Mouse (Mus musculus): Measurements from ENCODE around the gene Zfp111. TPM values are rescaled to one million over a fixed set of nuclear protein-coding genes. Genes with fewer than 3 reads are reported as not detected.

The Zfp111 gene
- polyA plus RNA-seq, 1 experiment from 2014 or later = 13.8 TPM

GRCm38 (mm10) chr7:24208282-24208886 is 2.9 kb downstream of the Zfp111 start:
- Histone ChIP-seq H3K4me2 (ENCODE audit: low read depth, low read length) (peak overlapping the region; percentile 55; the same call in 1 of the 2 replicates), H3K4me3 (ENCODE audit: low read depth, low read length) (peak overlapping the region; percentile 39), H3K9me3 (replicated peaks; ENCODE audit: control insufficient read depth, low read length) (no peaks in the 10 kb centered on the region), H3K9ac (replicated peaks; ENCODE audit: low read length) (no peak overlapping the region), H3K27ac (replicated peaks; ENCODE audit: low read depth, low read length) (no peak overlapping the region), H3K4me1 (ENCODE audit: control insufficient read depth, insufficient read depth, low read length) (no peaks in the 10 kb centered on the region), H3K27me3 (ENCODE audit: control insufficient read depth, insufficient read depth, low read length) (no peaks in the 10 kb centered on the region), H3K36me3 (replicated peaks; ENCODE audit: control insufficient read depth, insufficient read depth, low read depth, low read length) (no peaks in the 10 kb centered on the region; the same call in 1 of the 2 replicates)
- no peak for DNase-seq (ENCODE audit: low spot score)
- ATAC-seq (replicated peaks; ENCODE audit: insufficient number of reproducible peaks, low FRiP score, low TSS enrichment, low read depth) = no peak
- 56% methylated on average over 7 of the region's 7 CpGs for WGBS

DNA sequence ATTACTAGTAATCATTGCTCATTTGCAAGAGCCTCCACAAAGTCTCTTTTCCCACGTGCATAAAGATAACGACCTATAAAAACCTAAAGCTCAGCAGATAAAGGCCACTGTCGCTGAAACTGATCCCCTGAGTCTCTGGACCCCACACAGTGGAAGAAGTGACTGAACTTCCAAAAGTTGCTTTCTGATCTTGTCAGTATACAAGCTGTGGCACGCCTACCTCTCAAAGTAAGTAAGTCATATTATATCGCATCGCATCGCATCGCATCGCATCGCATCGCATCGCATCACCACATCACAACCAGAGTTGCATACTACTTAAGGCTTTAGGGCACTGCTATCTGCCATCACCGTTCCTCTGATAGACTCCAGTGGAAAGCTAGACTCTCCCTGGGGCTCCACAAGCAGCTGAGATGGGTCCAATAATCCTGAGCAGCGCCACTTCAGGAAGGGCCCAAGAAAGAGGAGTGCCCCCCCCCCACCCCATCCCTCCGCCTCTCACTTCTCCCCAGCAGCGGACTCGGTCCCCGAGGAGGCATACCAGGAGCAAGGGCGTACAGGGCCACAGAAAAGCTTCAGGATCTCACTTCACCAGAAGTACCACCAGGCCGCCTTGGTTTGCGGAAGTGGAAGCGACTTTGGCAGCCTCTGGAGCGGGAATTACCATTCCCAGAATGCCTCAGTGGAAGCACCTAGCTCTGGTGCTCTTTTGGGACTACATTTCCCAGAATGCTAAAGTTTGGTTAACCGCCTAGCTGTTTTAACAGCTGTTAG is 3.6 kb downstream of the Zfp111 start:
- H3K4me2 ChIP-seq (ENCODE audit: low read depth, low read length) = peak overlapping the region; percentile 55
- WGBS = 16% methylated on average over 24 of the region's 24 CpGs
- H3K9me3 ChIP-seq (replicated peaks; ENCODE audit: control insufficient read depth, low read length) = no peaks in the 10 kb centered on the region
- peak overlapping the region; percentile 39 for H3K4me3 ChIP-seq (ENCODE audit: low read depth, low read length)
- DNase-seq (ENCODE audit: low spot score) = peak; percentile 92
- peak; percentile 74 for ATAC-seq (replicated peaks; ENCODE audit: insufficient number of reproducible peaks, low FRiP score, low TSS enrichment, low read depth)
- no peaks in the 10 kb centered on the region for H3K27me3 ChIP-seq (ENCODE audit: control insufficient read depth, insufficient read depth, low read length)
- no peak overlapping the region for H3K27ac ChIP-seq (replicated peaks; ENCODE audit: low read depth, low read length)
- H3K36me3 ChIP-seq (replicated peaks; ENCODE audit: control insufficient read depth, insufficient read depth, low read depth, low read length) = no peaks in the 10 kb centered on the region; the same call in 1 of the 2 replicates
- no peaks in the 10 kb centered on the region for H3K4me1 ChIP-seq (ENCODE audit: control insufficient read depth, insufficient read depth, low read length)
- H3K9ac ChIP-seq (replicated peaks; ENCODE audit: low read length) = peak overlapping the region; percentile 57

DNA sequence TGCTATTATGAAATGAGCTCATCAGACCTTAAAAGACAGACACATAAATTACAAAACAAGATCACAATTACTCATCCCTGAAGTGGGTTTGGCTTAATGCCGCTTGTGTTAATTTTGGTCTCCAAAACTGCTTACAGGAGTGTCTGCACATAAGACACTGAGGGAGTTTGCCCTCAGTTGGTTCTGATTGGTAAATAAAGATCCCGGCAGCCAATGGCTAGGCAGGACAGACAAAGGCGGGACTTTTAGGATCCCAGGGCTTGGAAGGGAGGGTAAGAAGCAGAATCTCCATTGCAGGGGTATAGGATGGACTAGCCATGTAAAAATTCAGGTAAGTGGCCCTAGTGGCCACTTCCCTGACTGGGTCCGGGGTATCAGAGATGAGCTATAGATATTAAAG is 14.3 kb downstream of the Zfp111 start:
- WGBS = 92% methylated on average over 4 of the region's 4 CpGs
- no peak overlapping the region for H3K27ac ChIP-seq (replicated peaks; ENCODE audit: low read depth, low read length)
- no peaks in the 10 kb centered on the region for H3K27me3 ChIP-seq (ENCODE audit: control insufficient read depth, insufficient read depth, low read length)
- ATAC-seq (replicated peaks; ENCODE audit: insufficient number of reproducible peaks, low FRiP score, low TSS enrichment, low read depth) (no peak), DNase-seq (ENCODE audit: low spot score) (no peak)
- H3K9ac ChIP-seq (replicated peaks; ENCODE audit: low read length) = no peak overlapping the region
- H3K4me2 ChIP-seq (ENCODE audit: low read depth, low read length) = no peak overlapping the region
- H3K36me3 ChIP-seq (replicated peaks; ENCODE audit: control insufficient read depth, insufficient read depth, low read depth, low read length) = peaks cover 16% of the 10 kb centered on the region
- no peak overlapping the region for H3K4me3 ChIP-seq (ENCODE audit: low read depth, low read length)
- H3K9me3 ChIP-seq (replicated peaks; ENCODE audit: control insufficient read depth, low read length) = no peaks in the 10 kb centered on the region
- H3K4me1 ChIP-seq (ENCODE audit: control insufficient read depth, insufficient read depth, low read length) = no peaks in the 10 kb centered on the region

DNA sequence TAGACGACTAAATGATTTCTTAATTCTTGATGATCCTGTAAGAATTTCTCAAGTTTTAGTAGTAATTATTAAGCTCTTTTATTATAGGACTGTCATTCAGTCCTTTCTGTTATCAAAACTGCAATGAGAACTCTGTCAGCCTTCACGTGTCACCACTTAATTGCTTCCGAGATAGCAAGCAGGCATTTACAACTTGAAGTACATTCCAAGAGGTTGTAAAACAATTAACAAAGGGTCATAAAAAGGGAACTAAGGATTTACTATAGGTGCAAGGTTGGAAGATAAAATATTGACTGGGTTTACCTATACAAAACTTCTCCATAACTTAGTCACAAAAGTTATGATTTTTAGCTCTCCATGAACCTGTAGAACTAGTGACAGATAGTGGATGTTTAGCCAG is 18.1 kb downstream of the Zfp111 start:
- 88% methylated on average over 3 of the region's 3 CpGs for WGBS
- ATAC-seq (replicated peaks; ENCODE audit: insufficient number of reproducible peaks, low FRiP score, low TSS enrichment, low read depth) (no peak), DNase-seq (ENCODE audit: low spot score) (no peak)
- no peak overlapping the region for H3K9ac ChIP-seq (replicated peaks; ENCODE audit: low read length)
- H3K9me3 ChIP-seq (replicated peaks; ENCODE audit: control insufficient read depth, low read length) = no peaks in the 10 kb centered on the region
- H3K4me1 ChIP-seq (ENCODE audit: control insufficient read depth, insufficient read depth, low read length) = no peaks in the 10 kb centered on the region
- H3K36me3 ChIP-seq (replicated peaks; ENCODE audit: control insufficient read depth, insufficient read depth, low read depth, low read length) = peaks cover 3% of the 10 kb centered on the region
- H3K4me2 ChIP-seq (ENCODE audit: low read depth, low read length) = no peak overlapping the region
- H3K27ac ChIP-seq (replicated peaks; ENCODE audit: low read depth, low read length) = no peak overlapping the region
- no peak overlapping the region for H3K4me3 ChIP-seq (ENCODE audit: low read depth, low read length)
- H3K27me3 ChIP-seq (ENCODE audit: control insufficient read depth, insufficient read depth, low read length) = no peaks in the 10 kb centered on the region

DNA sequence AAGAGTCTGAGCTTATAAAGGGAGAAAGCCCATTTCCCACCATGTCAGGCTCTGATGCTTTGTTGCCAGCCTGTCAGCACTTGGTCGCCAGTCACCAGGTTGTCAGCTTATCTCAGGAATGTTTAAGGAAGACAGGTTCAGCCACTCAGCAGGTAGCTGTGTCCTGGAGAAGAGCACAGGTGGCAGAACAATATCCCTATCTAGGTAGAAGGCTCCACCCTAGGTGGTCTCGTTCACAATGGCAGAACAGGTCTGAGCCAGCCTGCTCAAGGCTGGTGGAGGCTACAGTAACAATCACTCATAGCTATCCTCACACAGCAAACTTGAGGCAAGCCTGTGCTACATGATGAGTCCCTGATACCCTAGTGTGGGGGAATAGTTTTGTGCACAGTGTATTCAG is 19.9 kb downstream of the Zfp111 start:
- 84% methylated on average over 2 of the region's 2 CpGs for WGBS
- H3K4me1 ChIP-seq (ENCODE audit: control insufficient read depth, insufficient read depth, low read length) = no peaks in the 10 kb centered on the region
- no peaks in the 10 kb centered on the region for H3K36me3 ChIP-seq (replicated peaks; ENCODE audit: control insufficient read depth, insufficient read depth, low read depth, low read length)
- DNase-seq (ENCODE audit: low spot score) (no peak), ATAC-seq (replicated peaks; ENCODE audit: insufficient number of reproducible peaks, low FRiP score, low TSS enrichment, low read depth) (no peak)
- no peaks in the 10 kb centered on the region for H3K9me3 ChIP-seq (replicated peaks; ENCODE audit: control insufficient read depth, low read length)
- no peak overlapping the region for H3K27ac ChIP-seq (replicated peaks; ENCODE audit: low read depth, low read length)
- no peaks in the 10 kb centered on the region for H3K27me3 ChIP-seq (ENCODE audit: control insufficient read depth, insufficient read depth, low read length)
- H3K9ac ChIP-seq (replicated peaks; ENCODE audit: low read length) = no peak overlapping the region
- no peak overlapping the region for H3K4me2 ChIP-seq (ENCODE audit: low read depth, low read length)
- H3K4me3 ChIP-seq (ENCODE audit: low read depth, low read length) = no peak overlapping the region

- DNase-seq (ENCODE audit: low spot score) (no peak), ATAC-seq (replicated peaks; ENCODE audit: insufficient number of reproducible peaks, low FRiP score, low TSS enrichment, low read depth) (no peak)
- Histone ChIP-seq H3K27ac (replicated peaks; ENCODE audit: low read depth, low read length) (no peak overlapping the region), H3K4me2 (ENCODE audit: low read depth, low read length) (no peak overlapping the region), H3K9ac (replicated peaks; ENCODE audit: low read length) (no peak overlapping the region), H3K36me3 (replicated peaks; ENCODE audit: control insufficient read depth, insufficient read depth, low read depth, low read length) (no peaks in the 10 kb centered on the region), H3K9me3 (replicated peaks; ENCODE audit: control insufficient read depth, low read length) (no peaks in the 10 kb centered on the region), H3K4me1 (ENCODE audit: control insufficient read depth, insufficient read depth, low read length) (no peaks in the 10 kb centered on the region), H3K4me3 (ENCODE audit: low read depth, low read length) (no peak overlapping the region), H3K27me3 (ENCODE audit: control insufficient read depth, insufficient read depth, low read length) (no peaks in the 10 kb centered on the region)
- 79% methylated on average over 5 of the region's 5 CpGs for WGBS
Measured at GRCm38 (mm10) chr7:24189571-24189944, 21.7 kb downstream of the Zfp111 start.

DNA sequence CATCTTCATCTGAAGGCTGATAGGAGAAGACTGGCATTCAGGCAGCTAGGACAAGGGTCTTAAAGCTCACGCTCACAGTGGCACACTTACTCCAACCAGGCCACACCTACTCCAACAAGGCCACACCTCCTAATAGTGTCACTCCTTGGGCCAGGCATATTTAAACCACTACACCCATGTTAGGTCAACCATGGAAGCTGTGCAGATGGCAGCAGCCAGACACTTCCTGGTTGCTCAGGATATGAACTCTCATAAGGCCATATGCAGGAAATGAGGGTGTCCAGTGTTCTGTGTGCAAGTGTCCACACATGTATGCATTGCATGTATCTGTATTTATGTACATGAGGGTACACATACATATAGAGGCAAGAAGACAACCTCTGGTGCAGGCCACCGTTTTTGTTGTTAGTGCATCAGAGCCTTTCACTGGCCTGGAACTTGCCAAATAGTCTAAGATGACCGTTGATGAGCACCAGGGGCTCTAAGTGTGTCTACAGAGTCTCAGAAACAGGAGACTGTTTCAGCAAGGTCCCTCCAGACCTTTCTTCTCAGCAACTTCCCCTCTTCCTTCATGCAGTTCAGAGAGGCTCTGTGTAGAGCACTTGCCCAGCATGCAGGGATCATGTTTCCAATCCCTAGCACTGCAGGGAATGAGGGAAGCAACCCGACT is 22.2 kb downstream of the Zfp111 start:
- ATAC-seq (replicated peaks; ENCODE audit: insufficient number of reproducible peaks, low FRiP score, low TSS enrichment, low read depth) (no peak), DNase-seq (ENCODE audit: low spot score) (no peak)
- Histone ChIP-seq H3K9ac (replicated peaks; ENCODE audit: low read length) (no peak overlapping the region), H3K36me3 (replicated peaks; ENCODE audit: control insufficient read depth, insufficient read depth, low read depth, low read length) (no peaks in the 10 kb centered on the region), H3K4me3 (ENCODE audit: low read depth, low read length) (no peak overlapping the region), H3K4me1 (ENCODE audit: control insufficient read depth, insufficient read depth, low read length) (no peaks in the 10 kb centered on the region), H3K9me3 (replicated peaks; ENCODE audit: control insufficient read depth, low read length) (no peaks in the 10 kb centered on the region), H3K4me2 (ENCODE audit: low read depth, low read length) (no peak overlapping the region), H3K27ac (replicated peaks; ENCODE audit: low read depth, low read length) (no peak overlapping the region), H3K27me3 (ENCODE audit: control insufficient read depth, insufficient read depth, low read length) (no peaks in the 10 kb centered on the region)
- 67% methylated on average over 4 of the region's 4 CpGs for WGBS

DNA sequence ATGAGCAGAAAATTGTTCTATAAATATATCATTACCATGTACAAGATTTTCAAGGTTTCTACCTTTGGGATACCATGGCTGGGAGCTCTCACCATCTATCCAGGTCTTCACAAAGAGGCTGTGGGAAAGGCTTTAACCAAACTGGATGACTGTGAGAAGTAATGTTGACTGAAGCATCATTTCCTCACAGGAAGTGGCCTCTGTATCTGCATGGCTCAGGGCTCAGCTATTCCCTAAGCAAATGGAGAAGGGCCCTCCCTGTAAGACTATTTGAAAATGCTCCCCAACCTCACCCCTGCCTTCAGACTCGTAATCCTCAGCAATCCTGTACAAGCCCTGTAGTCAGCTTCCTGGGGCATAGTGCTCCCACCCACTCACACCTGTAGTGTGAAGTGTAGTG is 23.6 kb downstream of the Zfp111 start:
- no peak overlapping the region for H3K27ac ChIP-seq (replicated peaks; ENCODE audit: low read depth, low read length)
- ATAC-seq (replicated peaks; ENCODE audit: insufficient number of reproducible peaks, low FRiP score, low TSS enrichment, low read depth) (no peak), DNase-seq (ENCODE audit: low spot score) (no peak)
- no peak overlapping the region for H3K9ac ChIP-seq (replicated peaks; ENCODE audit: low read length)
- no peaks in the 10 kb centered on the region for H3K36me3 ChIP-seq (replicated peaks; ENCODE audit: control insufficient read depth, insufficient read depth, low read depth, low read length)
- no peaks in the 10 kb centered on the region for H3K9me3 ChIP-seq (replicated peaks; ENCODE audit: control insufficient read depth, low read length)
- H3K4me1 ChIP-seq (ENCODE audit: control insufficient read depth, insufficient read depth, low read length) = no peaks in the 10 kb centered on the region
- H3K4me3 ChIP-seq (ENCODE audit: low read depth, low read length) = no peak overlapping the region
- H3K4me2 ChIP-seq (ENCODE audit: low read depth, low read length) = no peak overlapping the region
- WGBS = 71% methylated on average over 1 of the region's 1 CpGs
- H3K27me3 ChIP-seq (ENCODE audit: control insufficient read depth, insufficient read depth, low read length) = no peaks in the 10 kb centered on the region

Data from embryonic facial prominence, embryonic 11.5 days (tissue).